Mouse (Mus musculus): ENCODE results near the gene Cst9. TPM values are rescaled to one million over a fixed set of nuclear protein-coding genes. Genes with fewer than 3 reads are reported as not detected.

The Cst9 gene
- polyA plus RNA-seq, 1 experiment from 2014 or later: 1.9 TPM

- peak; percentile 57; the same call in 1 of the 2 replicates for ATAC-seq (replicated peaks; ENCODE audit: insufficient number of reproducible peaks, low FRiP score, low TSS enrichment)
- Histone ChIP-seq H3K4me2 (peak overlapping the region; percentile 25), H3K9ac (ENCODE audit: low read depth, low read length) (no peak overlapping the region), H3K9me3 (replicated peaks; ENCODE audit: control insufficient read depth, low read length) (no peaks in the 10 kb centered on the region), H3K36me3 (ENCODE audit: control insufficient read depth, insufficient read depth, low read length) (no peaks in the 10 kb centered on the region), H3K4me1 (ENCODE audit: control insufficient read depth, insufficient read depth, low read length) (no peaks in the 10 kb centered on the region; the same call in 1 of the 2 replicates), H3K27ac (ENCODE audit: low read depth, low read length) (no peak overlapping the region), H3K4me3 (ENCODE audit: low read depth, low read length) (no peak overlapping the region), H3K27me3 (ENCODE audit: control insufficient read depth, insufficient read depth, low read length) (no peaks in the 10 kb centered on the region)
- WGBS (ENCODE audit: insufficient replicate concordance): 40% methylated on average over 8 of the region's 8 CpGs
Measured at GRCm38 (mm10) chr2:148851116-148851906, 16.4 kb downstream of the Cst9 start.

- Histone ChIP-seq H3K36me3 (ENCODE audit: control insufficient read depth, insufficient read depth, low read length) (no peaks in the 10 kb centered on the region), H3K9me3 (replicated peaks; ENCODE audit: control insufficient read depth, low read length) (no peaks in the 10 kb centered on the region), H3K27me3 (ENCODE audit: control insufficient read depth, insufficient read depth, low read length) (no peaks in the 10 kb centered on the region), H3K27ac (ENCODE audit: low read depth, low read length) (no peak overlapping the region), H3K4me1 (ENCODE audit: control insufficient read depth, insufficient read depth, low read length) (peaks cover 7% of the 10 kb centered on the region; the same call in 1 of the 2 replicates), H3K4me3 (ENCODE audit: low read depth, low read length) (no peak overlapping the region), H3K9ac (ENCODE audit: low read depth, low read length) (no peak overlapping the region), H3K4me2 (peak overlapping the region; percentile 21; the same call in 1 of the 2 replicates)
- WGBS (ENCODE audit: insufficient replicate concordance): 35% methylated on average over 8 of the region's 8 CpGs
- no peak for ATAC-seq (replicated peaks; ENCODE audit: insufficient number of reproducible peaks, low FRiP score, low TSS enrichment)
Measured at GRCm38 (mm10) chr2:148856630-148857400, 21.9 kb downstream of the Cst9 start.

- ATAC-seq (replicated peaks; ENCODE audit: insufficient number of reproducible peaks, low FRiP score, low TSS enrichment): no peak
- 74% methylated on average over 4 of the region's 4 CpGs for WGBS (ENCODE audit: insufficient replicate concordance)
- Histone ChIP-seq H3K27ac (ENCODE audit: low read depth, low read length) (no peak overlapping the region), H3K4me1 (ENCODE audit: control insufficient read depth, insufficient read depth, low read length) (peaks cover 7% of the 10 kb centered on the region; the same call in 1 of the 2 replicates), H3K36me3 (ENCODE audit: control insufficient read depth, insufficient read depth, low read length) (no peaks in the 10 kb centered on the region), H3K4me2 (no peak overlapping the region), H3K4me3 (ENCODE audit: low read depth, low read length) (no peak overlapping the region), H3K9ac (ENCODE audit: low read depth, low read length) (no peak overlapping the region), H3K9me3 (replicated peaks; ENCODE audit: control insufficient read depth, low read length) (no peaks in the 10 kb centered on the region), H3K27me3 (ENCODE audit: control insufficient read depth, insufficient read depth, low read length) (no peaks in the 10 kb centered on the region)
Measured at GRCm38 (mm10) chr2:148857506-148857905, 22.6 kb downstream of the Cst9 start.

GRCm38 (mm10) chr2:148860993-148861392, 26.0 kb downstream of the Cst9 start:
- peaks cover 11% of the 10 kb centered on the region for H3K4me1 ChIP-seq (ENCODE audit: control insufficient read depth, insufficient read depth, low read length)
- H3K36me3 ChIP-seq (ENCODE audit: control insufficient read depth, insufficient read depth, low read length): no peaks in the 10 kb centered on the region
- WGBS (ENCODE audit: insufficient replicate concordance): 77% methylated on average over 4 of the region's 4 CpGs
- H3K9me3 ChIP-seq (replicated peaks; ENCODE audit: control insufficient read depth, low read length): no peaks in the 10 kb centered on the region
- no peak overlapping the region for H3K4me3 ChIP-seq (ENCODE audit: low read depth, low read length)
- no peak for ATAC-seq (replicated peaks; ENCODE audit: insufficient number of reproducible peaks, low FRiP score, low TSS enrichment)
- no peak overlapping the region for H3K4me2 ChIP-seq
- no peak overlapping the region for H3K27ac ChIP-seq (ENCODE audit: low read depth, low read length)
- no peaks in the 10 kb centered on the region for H3K27me3 ChIP-seq (ENCODE audit: control insufficient read depth, insufficient read depth, low read length)
- H3K9ac ChIP-seq (ENCODE audit: low read depth, low read length): no peak overlapping the region

GRCm38 (mm10) chr2:148861693-148862092, 26.7 kb downstream of the Cst9 start:
- Histone ChIP-seq H3K27me3 (ENCODE audit: control insufficient read depth, insufficient read depth, low read length) (no peaks in the 10 kb centered on the region), H3K4me1 (ENCODE audit: control insufficient read depth, insufficient read depth, low read length) (peaks cover 8% of the 10 kb centered on the region), H3K4me2 (no peak overlapping the region), H3K27ac (ENCODE audit: low read depth, low read length) (no peak overlapping the region), H3K9ac (ENCODE audit: low read depth, low read length) (no peak overlapping the region), H3K4me3 (ENCODE audit: low read depth, low read length) (no peak overlapping the region), H3K36me3 (ENCODE audit: control insufficient read depth, insufficient read depth, low read length) (no peaks in the 10 kb centered on the region), H3K9me3 (replicated peaks; ENCODE audit: control insufficient read depth, low read length) (no peaks in the 10 kb centered on the region)
- ATAC-seq (replicated peaks; ENCODE audit: insufficient number of reproducible peaks, low FRiP score, low TSS enrichment): no peak

GRCm38 (mm10) chr2:148864966-148865365, 30.0 kb downstream of the Cst9 start, which contains the start of gene 9230104L09Rik:
TSS of gene 9230104L09Rik (minus strand) at chr2:148865038.
- no peaks in the 10 kb centered on the region for H3K36me3 ChIP-seq (ENCODE audit: control insufficient read depth, insufficient read depth, low read length)
- no peak within 1 kb of the TSS for H3K4me3 ChIP-seq (ENCODE audit: low read depth, low read length)
- 0 out of 2 replicates have a peak within 1 kb of the TSS, but pooled peaks have one; percentile 2 for H3K4me2 ChIP-seq
- H3K9ac ChIP-seq (ENCODE audit: low read depth, low read length): no peak within 1 kb of the TSS
- peaks cover 5% of the 10 kb centered on the region; the same call in 1 of the 2 replicates for H3K4me1 ChIP-seq (ENCODE audit: control insufficient read depth, insufficient read depth, low read length)
- peak; percentile 67; the same call in 1 of the 2 replicates for ATAC-seq (replicated peaks; ENCODE audit: insufficient number of reproducible peaks, low FRiP score, low TSS enrichment)
- H3K27me3 ChIP-seq (ENCODE audit: control insufficient read depth, insufficient read depth, low read length): no peaks in the 10 kb centered on the region
- WGBS (ENCODE audit: insufficient replicate concordance): 18% methylated on average over 2 of the region's 2 CpGs
- peak within 1 kb of the TSS; percentile 54 for H3K27ac ChIP-seq (ENCODE audit: low read depth, low read length)
- no peaks in the 10 kb centered on the region for H3K9me3 ChIP-seq (replicated peaks; ENCODE audit: control insufficient read depth, low read length)

GRCm38 (mm10) chr2:148868959-148869358, 34.0 kb downstream of the Cst9 start:
- peaks cover 22% of the 10 kb centered on the region for H3K4me1 ChIP-seq (ENCODE audit: control insufficient read depth, insufficient read depth, low read length)
- 73% methylated on average over 1 of the region's 1 CpGs for WGBS (ENCODE audit: insufficient replicate concordance)
- H3K9me3 ChIP-seq (replicated peaks; ENCODE audit: control insufficient read depth, low read length): no peaks in the 10 kb centered on the region
- no peak for ATAC-seq (replicated peaks; ENCODE audit: insufficient number of reproducible peaks, low FRiP score, low TSS enrichment)
- no peak overlapping the region for H3K4me3 ChIP-seq (ENCODE audit: low read depth, low read length)
- H3K27ac ChIP-seq (ENCODE audit: low read depth, low read length): no peak overlapping the region
- H3K9ac ChIP-seq (ENCODE audit: low read depth, low read length): no peak overlapping the region
- H3K4me2 ChIP-seq: no peak overlapping the region
- peaks cover 7% of the 10 kb centered on the region for H3K36me3 ChIP-seq (ENCODE audit: control insufficient read depth, insufficient read depth, low read length)
- H3K27me3 ChIP-seq (ENCODE audit: control insufficient read depth, insufficient read depth, low read length): no peaks in the 10 kb centered on the region

GRCm38 (mm10) chr2:148870526-148870925, 35.6 kb downstream of the Cst9 start:
- H3K36me3 ChIP-seq (ENCODE audit: control insufficient read depth, insufficient read depth, low read length): peaks cover 7% of the 10 kb centered on the region
- WGBS (ENCODE audit: insufficient replicate concordance): 69% methylated on average over 3 of the region's 3 CpGs
- ATAC-seq (replicated peaks; ENCODE audit: insufficient number of reproducible peaks, low FRiP score, low TSS enrichment): no peak
- no peak overlapping the region for H3K27ac ChIP-seq (ENCODE audit: low read depth, low read length)
- H3K9me3 ChIP-seq (replicated peaks; ENCODE audit: control insufficient read depth, low read length): no peaks in the 10 kb centered on the region
- H3K4me3 ChIP-seq (ENCODE audit: low read depth, low read length): no peak overlapping the region
- no peaks in the 10 kb centered on the region for H3K27me3 ChIP-seq (ENCODE audit: control insufficient read depth, insufficient read depth, low read length)
- H3K4me2 ChIP-seq: no peak overlapping the region
- H3K4me1 ChIP-seq (ENCODE audit: control insufficient read depth, insufficient read depth, low read length): peaks cover 23% of the 10 kb centered on the region
- no peak overlapping the region for H3K9ac ChIP-seq (ENCODE audit: low read depth, low read length)

Data from heart, embryonic 11.5 days (tissue).